Comparison of ENCODE assay signal across 18 mouse cellular contexts in genomic region chr7:141962521-141962920, GRCm38 (mm10). TPM values are rescaled to one million over a fixed set of nuclear protein-coding genes. Genes with fewer than 3 reads are reported as not detected.
DNase-seq lines count a peak whose midpoint lies in the region; ATAC-seq and TF ChIP-seq lines count a peak whose summit lies in the region.
"Had no signal": no experiment of that assay in that cellular context is flagged by ENCODE, and none has a peak within 500 bp of the region (broad histone marks: within the 10 kb centered on the region; RNA-seq: fewer than 3 reads in every experiment).

No protein-coding gene starts in this region.

- intact Hi-C loops in left cerebral cortex, adult 2 months (cut with DNase I), result no loop called here
- intact Hi-C loops in left cerebral cortex, postnatal 4 days (cut with DNase I), result no loop called here

- peaks cover 9% of the 10 kb centered on the region; the same call in 1 of the 2 replicates for H3K36me3 ChIP-seq in forebrain, embryonic 13.5 days (ENCODE audit: poor library complexity, severe bottlenecking)
- H3K36me3 ChIP-seq in forebrain, embryonic 11.5 days (ENCODE audit: control insufficient read depth, insufficient read depth, low read length), result no peaks in the 10 kb centered on the region; the same call in 1 of the 2 replicates
- H3K36me3 ChIP-seq: limb, embryonic 15.5 days had no signal

- DNase-seq in forebrain, embryonic 11.5 days (ENCODE audit: low spot score), result no peak
- no peak for DNase-seq in left cerebral cortex, adult 2 months (ENCODE audit: extremely low spot score in 1 of 2, low spot score in 2 of 2)
- no peak for DNase-seq in left cerebral cortex, postnatal 4 days
- DNase-seq in right cerebral cortex, adult 18-20 months, result peak; percentile 41
- no peak for DNase-seq in right cerebral cortex, postnatal 14 days
- no peak for DNase-seq in T-cell, adult 2 months (ENCODE audit: low spot score)
- DNase-seq: adrenal gland, postnatal 14 days; B cell, adult 2 months; cerebellum, adult 9-11 months; gastrocnemius, postnatal 36 days; kidney, adult 2 months; kidney, postnatal 14 days; layer of hippocampus, adult 9-11 months; lung, postnatal 14 days; thymus, adult 18-20 months had no signal

- no peak overlapping the region for H3K4me3 ChIP-seq in forebrain, embryonic 13.5 days
- H3K4me3 ChIP-seq in forebrain, embryonic 11.5 days (ENCODE audit: low read depth, low read length), result no peak overlapping the region
- H3K4me3 ChIP-seq in left cerebral cortex, adult 2 months, result no peak overlapping the region
- H3K4me3 ChIP-seq: limb, embryonic 15.5 days had no signal

- peak overlapping the region; percentile 21; the same call in 1 of the 2 replicates for H3K4me2 ChIP-seq in forebrain, embryonic 13.5 days
- H3K4me2 ChIP-seq in forebrain, embryonic 11.5 days (ENCODE audit: low read depth, low read length, severe bottlenecking), result no peak overlapping the region
- H3K4me2 ChIP-seq: limb, embryonic 15.5 days had no signal

- H3K9me3 ChIP-seq in forebrain, embryonic 13.5 days (replicated peaks), result no peaks in the 10 kb centered on the region
- H3K9me3 ChIP-seq in forebrain, embryonic 11.5 days (ENCODE audit: control insufficient read depth, low read length), result no peaks in the 10 kb centered on the region
- H3K9me3 ChIP-seq: limb, embryonic 15.5 days had no signal

- H3K9ac ChIP-seq in forebrain, embryonic 13.5 days, result no peak overlapping the region
- no peak overlapping the region for H3K9ac ChIP-seq in forebrain, embryonic 11.5 days (ENCODE audit: low read length)
- H3K9ac ChIP-seq: limb, embryonic 15.5 days had no signal

- H3K4me1 ChIP-seq in forebrain, embryonic 13.5 days, result peaks cover 71% of the 10 kb centered on the region
- 0 out of 2 replicates have a peak, but pooled peaks cover 2% of the 10 kb centered on the region for H3K4me1 ChIP-seq in forebrain, embryonic 11.5 days (replicated peaks; ENCODE audit: control insufficient read depth, insufficient read depth, low read length)
- H3K4me1 ChIP-seq: limb, embryonic 15.5 days had no signal

- TF ChIP-seq CTCF in left cerebral cortex, adult 2 months (IDR thresholded peaks at IDR 0.05), result no peak

- H3K27ac ChIP-seq in forebrain, embryonic 13.5 days, result no peak overlapping the region
- no peak overlapping the region for H3K27ac ChIP-seq in forebrain, embryonic 11.5 days (ENCODE audit: low read depth, low read length)
- H3K27ac ChIP-seq in left cerebral cortex, adult 2 months, result peak overlapping the region; percentile 63
- H3K27ac ChIP-seq: limb, embryonic 15.5 days had no signal

- ATAC-seq in forebrain, embryonic 13.5 days, result no peak
- no peak for ATAC-seq in forebrain, embryonic 11.5 days (replicated peaks; ENCODE audit: low FRiP score)
- ATAC-seq: activated CD4-positive, CD25-positive, alpha-beta regulatory T cell, adult 4 months had no signal

- no peaks in the 10 kb centered on the region for H3K27me3 ChIP-seq in forebrain, embryonic 13.5 days
- no peaks in the 10 kb centered on the region for H3K27me3 ChIP-seq in forebrain, embryonic 11.5 days (ENCODE audit: control insufficient read depth, insufficient read depth, low read length)
- H3K27me3 ChIP-seq: limb, embryonic 15.5 days had no signal

- 100% methylated on average over 3 of the region's 3 CpGs for WGBS in forebrain, embryonic 13.5 days
- WGBS in forebrain, embryonic 11.5 days, result 95% methylated on average over 3 of the region's 3 CpGs

RNA-seq across cellular contexts. Expression of gene Brsk2, which starts 13.0 kb away (rescaled TPM):
- 20.4 and 22.7 TPM in 2 replicates for polyA plus RNA-seq in forebrain, embryonic 13.5 days (2015; fragmentation: Nextera tagmentation; extraction: Ambion mirVana)
- polyA plus RNA-seq in forebrain, embryonic 11.5 days (2014; fragmentation: Nextera tagmentation; extraction: Ambion mirVana), result 13.8 and 15.5 TPM in 2 replicates
- 100 to 1,000 TPM; 223 to 224 TPM for total RNA-seq in left cerebral cortex, adult 2 months (2021)
- total RNA-seq in left cerebral cortex, postnatal 4 days (2021), result 100 to 1,000 TPM; 167 TPM

RNA-seq across cellular contexts. Expression of gene Tollip, which starts 44.2 kb away (rescaled TPM):
- 66.4 and 75.2 TPM in 2 replicates for polyA plus RNA-seq in forebrain, embryonic 13.5 days (2015; fragmentation: Nextera tagmentation; extraction: Ambion mirVana)
- polyA plus RNA-seq in forebrain, embryonic 11.5 days (2014; fragmentation: Nextera tagmentation; extraction: Ambion mirVana), result 59.8 and 70.7 TPM in 2 replicates
- 100 to 1,000 TPM; 116 to 132 TPM for total RNA-seq in left cerebral cortex, adult 2 months (2021)
- total RNA-seq in left cerebral cortex, postnatal 4 days (2021), result 10 to 100 TPM; 77.1 to 81.7 TPM
